Mouse (Mus musculus) CH12.LX (cell line): Measurements from ENCODE around the gene Usp5.

ENCODE experiments used
- CTCF ChIP-seq, 2 experiments: IDR thresholded peaks in 1 of 2; conservative IDR thresholded peaks in 1 of 2; 2 replicates each; pipeline ENCODE4 v1.5.1; 2011 to 2012; ENCODE audit warnings: low read depth in 2 of 2, low read length in 2 of 2, improper control_type of control experiment in 1 of 2, inconsistent platforms in 1 of 2, mild to moderate bottlenecking in 1 of 2, moderate library complexity in 1 of 2
- JUN ChIP-seq: IDR thresholded peaks from 2 replicates; pipeline ENCODE4 v1.6.1; 2011; ENCODE audit warnings: low read depth, mild to moderate bottlenecking, low read length, improper control_type of control experiment, moderate library complexity; ENCODE audit not compliant: insufficient read depth
- RAD21 ChIP-seq: IDR thresholded peaks from 2 replicates; pipeline ENCODE4 v1.6.1; 2011; ENCODE audit warnings: low read depth, mild to moderate bottlenecking, low read length, improper control_type of control experiment, moderate library complexity
- TCF12 ChIP-seq: IDR thresholded peaks from 2 replicates; pipeline ENCODE4 v1.6.1; 2014; ENCODE audit warnings: low read depth, mild to moderate bottlenecking, inconsistent platforms, low read length, improper control_type of control experiment
- USF1 ChIP-seq: IDR thresholded peaks from 2 replicates; pipeline ENCODE4 v1.6.1; 2014; ENCODE audit warnings: low read depth, mild to moderate bottlenecking, inconsistent platforms, low read length, improper control_type of control experiment
- ZNF384 ChIP-seq: IDR thresholded peaks from 2 replicates; pipeline ENCODE4 v1.6.1; 2012; ENCODE audit warnings: low read depth, low read length, improper control_type of control experiment, inconsistent platforms

GRCm38 (mm10) chr6:124768704-124769044, 60.6 kb downstream of the Usp5 start:
- no peak for TF ChIP-seq USF1
- TF ChIP-seq CTCF (conservative IDR thresholded peaks at IDR 0.05 in 1 of 2, IDR thresholded peaks at IDR 0.05 in 1 of 2; ENCODE audit: low read depth in 2 of 2, low read length in 2 of 2) = no peak
- TF ChIP-seq TCF12 = no peak
- no peak for TF ChIP-seq RAD21
- no peak for TF ChIP-seq JUN
- TF ChIP-seq ZNF384 = no peak
